Comparison of ENCODE assay signal across 20 mouse cellular contexts in the genomic region with DNA sequence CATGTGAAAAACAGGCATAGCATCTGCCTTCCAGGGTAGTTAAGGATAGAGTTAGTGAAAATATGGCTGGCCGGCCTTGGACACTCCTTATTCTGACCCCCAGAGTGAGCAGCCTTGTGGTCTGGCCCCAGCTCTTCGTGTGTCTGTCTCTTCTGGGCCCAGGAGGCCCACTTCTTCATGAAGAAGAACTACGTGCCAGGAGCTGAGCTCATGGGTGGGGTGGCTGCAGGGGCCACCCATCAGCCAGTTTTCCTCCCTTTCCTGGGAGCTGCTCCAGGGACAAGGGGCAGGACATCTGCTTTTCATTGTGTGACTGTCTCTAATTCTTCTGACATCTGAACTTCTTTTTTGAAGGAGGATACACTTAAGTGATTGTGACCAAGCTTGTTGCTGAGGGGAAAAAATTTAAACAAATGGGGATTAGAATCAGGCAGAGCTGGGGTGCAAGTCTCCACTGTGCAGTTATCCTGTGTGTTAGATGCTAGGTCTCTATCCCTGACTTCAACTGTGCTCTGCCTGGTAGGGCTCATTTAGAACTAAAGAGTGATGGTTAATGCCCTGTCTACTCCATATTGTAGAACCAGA. TPM values are rescaled to one million over a fixed set of nuclear protein-coding genes. Genes with fewer than 3 reads are reported as not detected.
DNase-seq lines count a peak whose midpoint lies in the region; ATAC-seq and TF ChIP-seq lines count a peak whose summit lies in the region.
"Had no signal": no experiment of that assay in that cellular context is flagged by ENCODE, and none has a peak within 500 bp of the region (broad histone marks: within the 10 kb centered on the region; RNA-seq: fewer than 3 reads in every experiment).

No protein-coding gene starts in this region.

- no peaks in the 10 kb centered on the region for H3K27me3 ChIP-seq in intestine, embryonic 14.5 days (replicated peaks; ENCODE audit: control insufficient read depth, insufficient read depth, low read length)
- no peaks in the 10 kb centered on the region for H3K27me3 ChIP-seq in intestine, postnatal 0 days (replicated peaks; ENCODE audit: control insufficient read depth, insufficient read depth, low read length)
- H3K27me3 ChIP-seq: heart, embryonic 15.5 days; liver, embryonic 15.5 days; neural tube, embryonic 15.5 days had no signal

- intact Hi-C loops in heart, postnatal 25 days (cut with DNase I) = no loop called here

- H3K9me3 ChIP-seq in intestine, embryonic 14.5 days (ENCODE audit: control insufficient read depth, low read length) = no peaks in the 10 kb centered on the region
- no peaks in the 10 kb centered on the region for H3K9me3 ChIP-seq in intestine, postnatal 0 days (ENCODE audit: control insufficient read depth)
- H3K9me3 ChIP-seq: G1E; heart, embryonic 15.5 days; liver, embryonic 15.5 days; neural tube, embryonic 15.5 days had no signal

- H3K9ac ChIP-seq in intestine, embryonic 14.5 days (ENCODE audit: low read length) = no peak overlapping the region
- no peak overlapping the region for H3K9ac ChIP-seq in intestine, postnatal 0 days (ENCODE audit: low read depth, low read length)
- H3K9ac ChIP-seq: heart, embryonic 15.5 days; liver, embryonic 15.5 days; neural tube, embryonic 15.5 days had no signal

- 60% methylated on average over 3 of the region's 3 CpGs for WGBS in intestine, embryonic 14.5 days
- 55% methylated on average over 3 of the region's 3 CpGs for WGBS in intestine, postnatal 0 days

- H3K27ac ChIP-seq in intestine, embryonic 14.5 days (ENCODE audit: low read depth) = 0 out of 2 replicates have a peak overlapping the region, but pooled peaks have one; percentile 62
- H3K27ac ChIP-seq in intestine, postnatal 0 days (ENCODE audit: low read depth, low read length) = no peak overlapping the region
- H3K27ac ChIP-seq: heart, embryonic 15.5 days; hindbrain, postnatal 0 days; liver, embryonic 15.5 days; neural tube, embryonic 15.5 days had no signal

- no peaks in the 10 kb centered on the region for H3K36me3 ChIP-seq in intestine, embryonic 14.5 days (ENCODE audit: control insufficient read depth, insufficient read depth, low read length)
- H3K36me3 ChIP-seq in intestine, postnatal 0 days (ENCODE audit: control insufficient read depth, insufficient read depth) = no peaks in the 10 kb centered on the region
- H3K36me3 ChIP-seq: G1E; heart, embryonic 15.5 days; liver, embryonic 15.5 days; neural tube, embryonic 15.5 days had no signal

- DNase-seq in intestine, embryonic 14.5 days (ENCODE audit: low spot score) = no peak
- peak; percentile 53 for DNase-seq in NIH3T3 (ENCODE audit: low read depth)
- DNase-seq in gastrocnemius, adult 8-10 months (ENCODE audit: low spot score in 2 of 2) = peak; percentile 53 to 68
- peak; percentile 55 for DNase-seq in heart, postnatal 25 days (ENCODE audit: low spot score)
- DNase-seq in layer of hippocampus, adult 8-10 months (ENCODE audit: low spot score in 2 of 2) = no peak
- no peak for DNase-seq in ovary, adult 18-20 months (ENCODE audit: low spot score)
- DNase-seq: adrenal gland, postnatal 25 days; kidney, postnatal 10 days; left cerebral cortex, postnatal 4 days; lung, postnatal 14 days had no signal

- TF ChIP-seq CTCF in intestine, postnatal 0 days (IDR thresholded peaks at IDR 0.05; ENCODE audit: low read depth) = no peak

- no peak overlapping the region for H3K4me2 ChIP-seq in intestine, embryonic 14.5 days (ENCODE audit: low read length)
- H3K4me2 ChIP-seq in intestine, postnatal 0 days (replicated peaks; ENCODE audit: low read depth) = no peak overlapping the region
- H3K4me2 ChIP-seq: heart, embryonic 15.5 days; liver, embryonic 15.5 days; neural tube, embryonic 15.5 days had no signal

- H3K4me1 ChIP-seq in intestine, embryonic 14.5 days (replicated peaks; ENCODE audit: control insufficient read depth, insufficient read depth, low read length) = peaks cover 20% of the 10 kb centered on the region
- H3K4me1 ChIP-seq in intestine, postnatal 0 days (replicated peaks; ENCODE audit: control insufficient read depth, insufficient read depth, low read length) = peaks cover 9% of the 10 kb centered on the region
- H3K4me1 ChIP-seq: neural tube, embryonic 15.5 days had no signal

- ATAC-seq in intestine, embryonic 14.5 days (replicated peaks; ENCODE audit: low FRiP score, low TSS enrichment, low read depth) = no peak
- no peak for ATAC-seq in intestine, postnatal 0 days
- ATAC-seq in cerebellum, adult (ENCODE audit: insufficient number of reproducible peaks, low FRiP score, low TSS enrichment) = no peak
- ATAC-seq: hindbrain, postnatal 0 days had no signal

- H3K4me3 ChIP-seq in intestine, embryonic 14.5 days (ENCODE audit: low read depth, low read length) = no peak overlapping the region
- H3K4me3 ChIP-seq in intestine, postnatal 0 days (ENCODE audit: low read depth, low read length) = no peak overlapping the region
- H3K4me3 ChIP-seq: erythroblast, embryonic 14.5 days; heart, embryonic 15.5 days; liver, embryonic 15.5 days; neural tube, embryonic 15.5 days had no signal

RNA-seq across cellular contexts. Expression of gene Scgb1a1, which starts 17.4 kb away (rescaled TPM):
- not detected in 2 replicates for polyA plus RNA-seq in intestine, embryonic 14.5 days (2014; fragmentation: Nextera tagmentation; extraction: Ambion mirVana)
- polyA plus RNA-seq in intestine, postnatal 0 days (2015; fragmentation: Nextera tagmentation; extraction: Ambion mirVana) = not detected in 2 replicates
- total RNA-seq in gastrocnemius, adult 8-10 months (2022) = not detected
- 1 to 10 TPM in 1 of 2 experiments, not detected in 1; 3.6 TPM for total RNA-seq in heart, postnatal 25 days (2021)
- not detected for total RNA-seq in layer of hippocampus, adult 8-10 months (2022)
- total RNA-seq: adrenal gland, postnatal 25 days; G1E; hindbrain, postnatal 0 days; layer of hippocampus, postnatal 25 days; monocyte, adult 5-6 weeks had no signal
- polyA plus RNA-seq: erythroblast, embryonic 14.5 days; G1E; hindbrain, postnatal 0 days; liver, embryonic 15.5 days; neural tube, embryonic 15.5 days had no signal

RNA-seq across cellular contexts. Expression of gene Asrgl1, which starts 30.2 kb away (rescaled TPM):
- 10.7 and 11.7 TPM in 2 replicates for polyA plus RNA-seq in intestine, embryonic 14.5 days (2014; fragmentation: Nextera tagmentation; extraction: Ambion mirVana)
- polyA plus RNA-seq in intestine, postnatal 0 days (2015; fragmentation: Nextera tagmentation; extraction: Ambion mirVana) = 2.5 and 3.2 TPM in 2 replicates
- total RNA-seq in gastrocnemius, adult 8-10 months (2022) = 10 to 100 TPM; 33.7 to 48.2 (median 36.1) TPM
- 10 to 100 TPM; 22.4 to 26.3 TPM for total RNA-seq in heart, postnatal 25 days (2021)
- total RNA-seq in layer of hippocampus, adult 8-10 months (2022) = 100 to 1,000 TPM; 143 to 155 (median 148) TPM

Comparison
In these comparisons a context has a peak if more than half of its experiments do, and no peak if none do; other contexts are left out.
1. DNase-seq: peak in NIH3T3 (single experiment), gastrocnemius, adult 8-10 months (2 of 2) and heart, postnatal 25 days (single experiment); none in intestine, embryonic 14.5 days (single experiment), layer of hippocampus, adult 8-10 months (0 of 2) and ovary, adult 18-20 months (single experiment).